Mouse (Mus musculus) small intestine, adult 2 months (tissue): ENCODE data around the gene Agap1.

ENCODE experiments used
- CTCF ChIP-seq: fragments of 200-500 bp; IDR thresholded peaks from 2 replicates; pipeline ENCODE4 v1.5.1; 2012; ENCODE audit warnings: low read depth, mild to moderate bottlenecking, control low read depth, inconsistent platforms, low read length, moderate library complexity, mixed read lengths; ENCODE audit not compliant: insufficient replicate concordance, insufficient read length; ENCODE audit errors: extremely low read depth
- POLR2A ChIP-seq: fragments of 200-500 bp; IDR thresholded peaks from 2 replicates; pipeline ENCODE4 v1.6.1; 2012; ENCODE audit warnings: low read depth, mild to moderate bottlenecking, control low read depth, inconsistent platforms, low read length, moderate library complexity

- TF ChIP-seq CTCF, result no peak
- no peak for TF ChIP-seq POLR2A
These were observed 346.9 kb downstream of the Agap1 start for GRCm38 (mm10) chr1:89801506-89801905.
